Mouse (Mus musculus): ENCODE measurements at regions not wholly inside any gene's neighbourhood (a gene's known extent, or its start where the extent isn't known, plus 50 kb on each side); places are given as distances from the start of the nearest gene placed in this dataset.
A peak's percentile ranks its signal among the peaks of the same experiment; 100 is the strongest.

GRCm38 (mm10) chr16:71070186-71070585 is 756.4 kb downstream of the Gbe1 start:
- no peaks in the 10 kb centered on the region for H3K4me1 ChIP-seq (ENCODE audit: control insufficient read depth in 2 of 2, insufficient read depth in 2 of 2, low read length in 2 of 2, poor library complexity in 1 of 2)
- no peaks in the 10 kb centered on the region for H3K36me3 ChIP-seq (ENCODE audit: control insufficient read depth, insufficient read depth, low read length, poor library complexity, severe bottlenecking)
- no peak for DNase-seq (ENCODE audit: low read depth, low spot score)
- TF ChIP-seq ZC3H11A (IDR thresholded peaks at IDR 0.05; ENCODE audit: borderline replicate concordance, low read depth, low read length) (no peak), ZNF384 (IDR thresholded peaks at IDR 0.05; ENCODE audit: low read depth, low read length) (no peak), MAFK (IDR thresholded peaks at IDR 0.05; ENCODE audit: insufficient read depth, low read depth, low read length) (no peak), HCFC1 (IDR thresholded peaks at IDR 0.05; ENCODE audit: borderline replicate concordance, insufficient read depth, low read length) (no peak), CHD2 (IDR thresholded peaks at IDR 0.05; ENCODE audit: low read depth, low read length) (no peak)
- in situ Hi-C loops (cut with MboI; ENCODE audit: low sequenced_read_pairs in 2 of 2, unreplicated experiment in 2 of 2), result no loop called here
- no peak overlapping the region for H3K4me3 ChIP-seq (ENCODE audit: insufficient read depth in 1 of 2, low read depth in 1 of 2, low read length in 2 of 2, poor library complexity in 1 of 2, severe bottlenecking in 1 of 2)
- H3K27ac ChIP-seq (ENCODE audit: insufficient read depth, low read depth, low read length, poor library complexity, severe bottlenecking), result no peak overlapping the region
- H3K9me3 ChIP-seq (ENCODE audit: control insufficient read depth, insufficient read depth, low read depth, low read length), result no peaks in the 10 kb centered on the region
- H3K9ac ChIP-seq (ENCODE audit: insufficient read depth, low read depth, low read length, poor library complexity, severe bottlenecking), result no peak overlapping the region

GRCm38 (mm10) chr16:71102829-71103228 is 789.1 kb downstream of the Gbe1 start:
- TF ChIP-seq ZC3H11A (IDR thresholded peaks at IDR 0.05; ENCODE audit: borderline replicate concordance, low read depth, low read length) (no peak), CHD2 (IDR thresholded peaks at IDR 0.05; ENCODE audit: low read depth, low read length) (no peak), HCFC1 (IDR thresholded peaks at IDR 0.05; ENCODE audit: borderline replicate concordance, insufficient read depth, low read length) (no peak), MAFK (IDR thresholded peaks at IDR 0.05; ENCODE audit: insufficient read depth, low read depth, low read length) (no peak), ZNF384 (IDR thresholded peaks at IDR 0.05; ENCODE audit: low read depth, low read length) (no peak)
- no peaks in the 10 kb centered on the region for H3K36me3 ChIP-seq (ENCODE audit: control insufficient read depth, insufficient read depth, low read length, poor library complexity, severe bottlenecking)
- no peaks in the 10 kb centered on the region for H3K9me3 ChIP-seq (ENCODE audit: control insufficient read depth, insufficient read depth, low read depth, low read length)
- H3K4me1 ChIP-seq (ENCODE audit: control insufficient read depth in 2 of 2, insufficient read depth in 2 of 2, low read length in 2 of 2, poor library complexity in 1 of 2), result no peaks in the 10 kb centered on the region
- in situ Hi-C loops (cut with MboI; ENCODE audit: low sequenced_read_pairs in 2 of 2, unreplicated experiment in 2 of 2), result no loop called here
- no peak for DNase-seq (ENCODE audit: low read depth, low spot score)
- no peak overlapping the region for H3K4me3 ChIP-seq (ENCODE audit: insufficient read depth in 1 of 2, low read depth in 1 of 2, low read length in 2 of 2, poor library complexity in 1 of 2, severe bottlenecking in 1 of 2)
- H3K27ac ChIP-seq (ENCODE audit: insufficient read depth, low read depth, low read length, poor library complexity, severe bottlenecking), result no peak overlapping the region
- no peak overlapping the region for H3K9ac ChIP-seq (ENCODE audit: insufficient read depth, low read depth, low read length, poor library complexity, severe bottlenecking)

- DNase-seq (ENCODE audit: low read depth, low spot score), result no peak
Observed at GRCm38 (mm10) chr16:71108979-71109378, 795.2 kb downstream of the Gbe1 start.

GRCm38 (mm10) chr16:71114301-71114700 is 800.6 kb downstream of the Gbe1 start:
- Histone ChIP-seq H3K9ac (ENCODE audit: insufficient read depth, low read depth, low read length, poor library complexity, severe bottlenecking) (no peak overlapping the region), H3K4me3 (ENCODE audit: insufficient read depth in 1 of 2, low read depth in 1 of 2, low read length in 2 of 2, poor library complexity in 1 of 2, severe bottlenecking in 1 of 2) (no peak overlapping the region), H3K9me3 (ENCODE audit: control insufficient read depth, insufficient read depth, low read depth, low read length) (no peaks in the 10 kb centered on the region), H3K27ac (ENCODE audit: insufficient read depth, low read depth, low read length, poor library complexity, severe bottlenecking) (no peak overlapping the region), H3K36me3 (ENCODE audit: control insufficient read depth, insufficient read depth, low read length, poor library complexity, severe bottlenecking) (no peaks in the 10 kb centered on the region), H3K4me1 (ENCODE audit: control insufficient read depth in 2 of 2, insufficient read depth in 2 of 2, low read length in 2 of 2, poor library complexity in 1 of 2) (no peaks in the 10 kb centered on the region; a peak in 1 of 4 replicates)
- TF ChIP-seq MAFK (IDR thresholded peaks at IDR 0.05; ENCODE audit: insufficient read depth, low read depth, low read length) (no peak), CHD2 (IDR thresholded peaks at IDR 0.05; ENCODE audit: low read depth, low read length) (no peak), HCFC1 (IDR thresholded peaks at IDR 0.05; ENCODE audit: borderline replicate concordance, insufficient read depth, low read length) (no peak), ZNF384 (IDR thresholded peaks at IDR 0.05; ENCODE audit: low read depth, low read length) (no peak), ZC3H11A (IDR thresholded peaks at IDR 0.05; ENCODE audit: borderline replicate concordance, low read depth, low read length) (no peak)
- in situ Hi-C loops (cut with MboI; ENCODE audit: low sequenced_read_pairs in 2 of 2, unreplicated experiment in 2 of 2), result no loop called here
- DNase-seq (ENCODE audit: low read depth, low spot score), result peak; percentile 28

More at GRCm38 (mm10) chr16:71108979-71109378, 795.2 kb downstream of the Gbe1 start:
- Histone ChIP-seq H3K36me3 (ENCODE audit: control insufficient read depth, insufficient read depth, low read length, poor library complexity, severe bottlenecking) (no peaks in the 10 kb centered on the region), H3K27ac (ENCODE audit: insufficient read depth, low read depth, low read length, poor library complexity, severe bottlenecking) (no peak overlapping the region), H3K9ac (ENCODE audit: insufficient read depth, low read depth, low read length, poor library complexity, severe bottlenecking) (no peak overlapping the region), H3K4me3 (ENCODE audit: insufficient read depth in 1 of 2, low read depth in 1 of 2, low read length in 2 of 2, poor library complexity in 1 of 2, severe bottlenecking in 1 of 2) (no peak overlapping the region), H3K4me1 (ENCODE audit: control insufficient read depth in 2 of 2, insufficient read depth in 2 of 2, low read length in 2 of 2, poor library complexity in 1 of 2) (no peaks in the 10 kb centered on the region; a peak in 1 of 4 replicates), H3K9me3 (ENCODE audit: control insufficient read depth, insufficient read depth, low read depth, low read length) (no peaks in the 10 kb centered on the region)
- no peak for TF ChIP-seq HCFC1 (IDR thresholded peaks at IDR 0.05; ENCODE audit: borderline replicate concordance, insufficient read depth, low read length)
- in situ Hi-C loops (cut with MboI; ENCODE audit: low sequenced_read_pairs in 2 of 2, unreplicated experiment in 2 of 2), result no loop called here

- Histone ChIP-seq H3K4me1 (ENCODE audit: control insufficient read depth in 2 of 2, insufficient read depth in 2 of 2, low read length in 2 of 2, poor library complexity in 1 of 2) (peaks cover 0 to 3% of the 10 kb centered on the region in 2 experiments; a peak in 1 of 4 replicates), H3K9ac (ENCODE audit: insufficient read depth, low read depth, low read length, poor library complexity, severe bottlenecking) (no peak overlapping the region), H3K4me3 (ENCODE audit: insufficient read depth in 1 of 2, low read depth in 1 of 2, low read length in 2 of 2, poor library complexity in 1 of 2, severe bottlenecking in 1 of 2) (no peak overlapping the region), H3K27ac (ENCODE audit: insufficient read depth, low read depth, low read length, poor library complexity, severe bottlenecking) (no peak overlapping the region), H3K36me3 (ENCODE audit: control insufficient read depth, insufficient read depth, low read length, poor library complexity, severe bottlenecking) (no peaks in the 10 kb centered on the region), H3K9me3 (ENCODE audit: control insufficient read depth, insufficient read depth, low read depth, low read length) (no peaks in the 10 kb centered on the region)
- TF ChIP-seq CHD2 (IDR thresholded peaks at IDR 0.05; ENCODE audit: low read depth, low read length) (no peak), ZC3H11A (IDR thresholded peaks at IDR 0.05; ENCODE audit: borderline replicate concordance, low read depth, low read length) (no peak), HCFC1 (IDR thresholded peaks at IDR 0.05; ENCODE audit: borderline replicate concordance, insufficient read depth, low read length) (no peak), MAFK (IDR thresholded peaks at IDR 0.05; ENCODE audit: insufficient read depth, low read depth, low read length) (no peak), ZNF384 (IDR thresholded peaks at IDR 0.05; ENCODE audit: low read depth, low read length) (no peak)
- in situ Hi-C loops (cut with MboI; ENCODE audit: low sequenced_read_pairs in 2 of 2, unreplicated experiment in 2 of 2), result no loop called here
- peak; percentile 22 for DNase-seq (ENCODE audit: low read depth, low spot score)
Observed at GRCm38 (mm10) chr16:71120706-71121105, 807.0 kb downstream of the Gbe1 start.
